Mouse (Mus musculus): ENCODE results near the gene Tnfsf18. TPM values are rescaled to one million over a fixed set of nuclear protein-coding genes. Genes with fewer than 3 reads are reported as not detected.
A peak's percentile ranks its signal among the peaks of the same experiment; 100 is the strongest.

Gene Tnfsf18
- total and polyA plus RNA-seq, 2 experiments from 2014 or later: not detected

DNA sequence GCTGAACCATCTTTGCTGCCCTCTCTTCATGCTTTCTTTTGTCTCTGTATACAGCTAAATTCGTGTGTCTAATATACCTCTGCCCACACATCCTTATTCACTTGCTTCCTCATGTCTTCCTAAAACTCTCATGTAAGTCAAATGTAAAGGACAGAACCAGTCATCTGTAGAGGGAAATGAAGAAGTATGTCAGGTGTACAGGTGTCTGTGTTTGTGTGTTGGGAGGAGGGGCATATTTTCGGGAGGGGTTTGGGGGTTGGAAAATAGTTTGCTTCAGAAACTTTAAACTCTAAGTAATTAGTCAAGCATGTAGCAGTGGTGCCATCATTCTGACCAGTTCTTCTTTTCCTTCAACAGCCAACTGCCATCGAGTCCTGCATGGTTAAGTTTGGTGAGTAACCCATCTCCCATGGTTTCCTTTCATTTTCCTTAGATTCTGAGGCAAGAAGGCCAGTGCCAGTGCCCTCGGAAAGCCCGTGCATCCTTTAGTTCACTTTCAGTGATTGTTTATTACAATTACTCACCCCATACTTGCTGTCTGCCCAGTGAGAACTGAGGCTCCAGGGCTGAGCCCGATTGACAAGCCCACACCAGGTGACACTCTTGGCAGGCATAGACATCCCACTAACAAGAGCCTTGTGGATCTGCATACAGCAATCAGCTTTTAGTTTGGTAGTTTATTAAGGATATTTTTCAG, 5.8 kb downstream of the Tnfsf18 start:
- 78% methylated on average over 6 of the region's 6 CpGs for WGBS
- no peaks in the 10 kb centered on the region for H3K9me3 ChIP-seq (replicated peaks; ENCODE audit: control insufficient read depth, low read length)
- no peak for ATAC-seq (ENCODE audit: insufficient read depth, low read depth)
- no peak for DNase-seq (ENCODE audit: low spot score)
- no peaks in the 10 kb centered on the region for H3K36me3 ChIP-seq (replicated peaks; ENCODE audit: control insufficient read depth, insufficient read depth, low read length)
- TF ChIP-seq EP300 (IDR thresholded peaks at IDR 0.05; ENCODE audit: low read depth) (no peak), CTCF (IDR thresholded peaks at IDR 0.05; ENCODE audit: low read depth) (no peak)
- no peak overlapping the region for H3K9ac ChIP-seq (replicated peaks; ENCODE audit: low read depth, low read length)
- H3K27me3 ChIP-seq (ENCODE audit: control insufficient read depth, insufficient read depth, low read length): no peaks in the 10 kb centered on the region
- H3K4me3 ChIP-seq (ENCODE audit: low read depth, low read length): no peak overlapping the region
- peaks cover 9% of the 10 kb centered on the region; the same call in 1 of the 2 replicates for H3K4me1 ChIP-seq (ENCODE audit: control insufficient read depth, insufficient read depth)
- H3K4me2 ChIP-seq (ENCODE audit: low read depth, low read length): no peak overlapping the region
- H3K27ac ChIP-seq (ENCODE audit: low read depth): no peak overlapping the region

DNA sequence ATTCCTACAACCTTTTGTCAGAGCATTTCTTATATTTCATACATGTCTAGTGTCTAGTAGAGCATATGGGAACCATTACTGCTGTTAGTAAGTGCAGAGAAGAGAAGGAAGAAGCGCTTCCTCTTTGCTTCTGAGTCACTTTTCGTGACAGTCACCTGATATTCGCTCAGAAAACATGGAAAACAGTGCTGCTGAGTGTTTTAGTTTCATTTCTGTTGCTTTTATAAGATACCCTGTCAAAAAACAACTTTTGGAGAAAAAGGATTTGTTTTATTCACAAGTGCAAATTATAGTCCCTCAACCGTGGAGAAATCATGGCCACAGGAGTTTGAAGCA, 6.3 kb downstream of the Tnfsf18 start:
- 76% methylated on average over 4 of the region's 4 CpGs for WGBS

DNA sequence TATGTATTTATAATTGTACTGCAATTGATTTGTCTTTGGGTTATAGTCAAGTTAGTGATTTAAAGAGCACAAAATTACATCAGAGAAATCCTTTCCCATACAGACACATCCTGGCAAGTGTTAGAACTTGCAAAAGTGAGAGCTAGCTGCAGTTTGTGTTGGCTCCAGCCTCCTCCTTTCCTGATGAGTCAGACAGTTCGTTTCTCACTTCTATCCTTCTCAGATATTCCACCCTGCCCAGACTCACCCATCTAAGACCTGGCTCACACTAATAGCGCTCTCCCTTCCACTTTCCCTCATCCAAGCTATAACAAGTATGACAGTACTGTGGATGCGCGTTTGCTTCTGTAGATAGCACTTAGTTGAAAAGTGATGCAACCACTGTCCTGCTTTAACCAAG, 11.9 kb downstream of the Tnfsf18 start:
- ATAC-seq (ENCODE audit: insufficient read depth, low read depth): no peak
- Histone ChIP-seq H3K4me3 (ENCODE audit: low read depth, low read length) (no peak overlapping the region), H3K4me2 (ENCODE audit: low read depth, low read length) (no peak overlapping the region), H3K4me1 (ENCODE audit: control insufficient read depth, insufficient read depth) (peaks cover 13% of the 10 kb centered on the region), H3K27me3 (ENCODE audit: control insufficient read depth, insufficient read depth, low read length) (no peaks in the 10 kb centered on the region), H3K9ac (replicated peaks; ENCODE audit: low read depth, low read length) (no peak overlapping the region), H3K9me3 (replicated peaks; ENCODE audit: control insufficient read depth, low read length) (no peaks in the 10 kb centered on the region), H3K27ac (ENCODE audit: low read depth) (no peak overlapping the region), H3K36me3 (replicated peaks; ENCODE audit: control insufficient read depth, insufficient read depth, low read length) (no peaks in the 10 kb centered on the region)
- TF ChIP-seq CTCF (IDR thresholded peaks at IDR 0.05; ENCODE audit: low read depth): no peak
- TF ChIP-seq EP300 (IDR thresholded peaks at IDR 0.05; ENCODE audit: low read depth): no peak
- WGBS: 73% methylated on average over 4 of the region's 4 CpGs
- DNase-seq (ENCODE audit: low spot score): no peak

More for the DNA sequence above, 6.3 kb downstream of the Tnfsf18 start:
- no peak overlapping the region for H3K9ac ChIP-seq (replicated peaks; ENCODE audit: low read depth, low read length)
- H3K36me3 ChIP-seq (replicated peaks; ENCODE audit: control insufficient read depth, insufficient read depth, low read length): no peaks in the 10 kb centered on the region
- H3K9me3 ChIP-seq (replicated peaks; ENCODE audit: control insufficient read depth, low read length): no peaks in the 10 kb centered on the region
- ATAC-seq (ENCODE audit: insufficient read depth, low read depth): no peak
- TF ChIP-seq CTCF (IDR thresholded peaks at IDR 0.05; ENCODE audit: low read depth): no peak
- no peak for TF ChIP-seq EP300 (IDR thresholded peaks at IDR 0.05; ENCODE audit: low read depth)
- DNase-seq (ENCODE audit: low spot score): no peak
- H3K27ac ChIP-seq (ENCODE audit: low read depth): no peak overlapping the region
- H3K27me3 ChIP-seq (ENCODE audit: control insufficient read depth, insufficient read depth, low read length): no peaks in the 10 kb centered on the region
- H3K4me2 ChIP-seq (ENCODE audit: low read depth, low read length): no peak overlapping the region
- no peak overlapping the region for H3K4me3 ChIP-seq (ENCODE audit: low read depth, low read length)
- peaks cover 11% of the 10 kb centered on the region for H3K4me1 ChIP-seq (ENCODE audit: control insufficient read depth, insufficient read depth)

DNA sequence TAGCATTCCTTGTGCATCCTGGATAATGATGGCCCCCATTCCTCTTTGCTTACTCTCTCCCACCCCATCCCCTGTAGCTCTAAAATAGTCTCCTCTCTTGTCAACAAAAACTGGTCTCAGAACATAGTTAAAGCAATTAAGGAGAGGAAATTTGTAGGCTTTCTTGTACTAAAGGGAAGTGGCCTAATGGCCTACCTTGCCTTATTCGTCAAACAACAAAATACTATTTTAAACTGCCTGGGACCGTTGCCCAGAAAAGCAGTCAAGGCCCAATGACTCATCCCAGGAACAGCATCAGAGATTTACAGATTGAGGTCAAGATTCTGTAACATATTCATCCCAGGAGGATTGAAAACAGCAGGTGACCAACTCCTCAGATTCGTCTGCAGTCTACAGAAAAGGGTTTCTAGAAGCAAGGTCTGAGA, 13.2 kb downstream of the Tnfsf18 start:
- no peaks in the 10 kb centered on the region for H3K9me3 ChIP-seq (replicated peaks; ENCODE audit: control insufficient read depth, low read length)
- H3K9ac ChIP-seq (replicated peaks; ENCODE audit: low read depth, low read length): no peak overlapping the region
- H3K4me1 ChIP-seq (ENCODE audit: control insufficient read depth, insufficient read depth): peaks cover 13% of the 10 kb centered on the region
- DNase-seq (ENCODE audit: low spot score) (peak; percentile 68), ATAC-seq (ENCODE audit: insufficient read depth, low read depth) (peak; percentile 30)
- peak overlapping the region; percentile 61 for H3K27ac ChIP-seq (ENCODE audit: low read depth)
- WGBS: 21% methylated on average over 3 of the region's 3 CpGs
- no peaks in the 10 kb centered on the region for H3K36me3 ChIP-seq (replicated peaks; ENCODE audit: control insufficient read depth, insufficient read depth, low read length)
- TF ChIP-seq CTCF (IDR thresholded peaks at IDR 0.05; ENCODE audit: low read depth) (no peak), EP300 (IDR thresholded peaks at IDR 0.05; ENCODE audit: low read depth) (no peak; the same call in 1 of the 2 replicates)
- H3K27me3 ChIP-seq (ENCODE audit: control insufficient read depth, insufficient read depth, low read length): no peaks in the 10 kb centered on the region
- H3K4me3 ChIP-seq (ENCODE audit: low read depth, low read length): no peak overlapping the region
- no peak overlapping the region for H3K4me2 ChIP-seq (ENCODE audit: low read depth, low read length)

DNA sequence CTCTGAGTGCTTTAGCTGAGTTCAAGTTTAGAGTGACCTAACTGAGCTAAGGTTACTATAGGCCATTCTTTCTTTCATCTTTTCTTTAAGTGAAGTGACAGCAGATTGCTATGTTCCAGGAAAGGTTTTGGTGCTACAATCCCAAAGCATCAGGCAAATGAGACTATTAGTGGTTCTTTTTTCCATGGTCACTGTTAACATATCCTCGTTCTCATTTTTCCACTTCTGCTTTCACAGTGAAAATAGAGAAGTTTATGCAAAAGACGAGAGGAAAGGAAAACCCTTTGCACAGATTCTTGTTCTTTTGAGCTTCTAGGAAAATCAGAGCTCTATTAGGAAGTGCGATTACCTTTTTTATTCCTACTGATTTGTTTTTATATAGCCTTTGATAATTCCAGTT, 22.9 kb downstream of the Tnfsf18 start:
- TF ChIP-seq CTCF (IDR thresholded peaks at IDR 0.05; ENCODE audit: low read depth): no peak
- no peak for TF ChIP-seq EP300 (IDR thresholded peaks at IDR 0.05; ENCODE audit: low read depth)
- H3K4me3 ChIP-seq (ENCODE audit: low read depth, low read length): no peak overlapping the region
- H3K9me3 ChIP-seq (replicated peaks; ENCODE audit: control insufficient read depth, low read length): no peaks in the 10 kb centered on the region
- WGBS: 76% methylated on average over 3 of the region's 3 CpGs
- H3K27me3 ChIP-seq (ENCODE audit: control insufficient read depth, insufficient read depth, low read length): no peaks in the 10 kb centered on the region
- DNase-seq (ENCODE audit: low spot score) (no peak), ATAC-seq (ENCODE audit: insufficient read depth, low read depth) (no peak)
- no peak overlapping the region for H3K9ac ChIP-seq (replicated peaks; ENCODE audit: low read depth, low read length)
- no peaks in the 10 kb centered on the region for H3K4me1 ChIP-seq (ENCODE audit: control insufficient read depth, insufficient read depth)
- H3K27ac ChIP-seq (ENCODE audit: low read depth): no peak overlapping the region
- no peak overlapping the region for H3K4me2 ChIP-seq (ENCODE audit: low read depth, low read length)
- no peaks in the 10 kb centered on the region for H3K36me3 ChIP-seq (replicated peaks; ENCODE audit: control insufficient read depth, insufficient read depth, low read length)

DNA sequence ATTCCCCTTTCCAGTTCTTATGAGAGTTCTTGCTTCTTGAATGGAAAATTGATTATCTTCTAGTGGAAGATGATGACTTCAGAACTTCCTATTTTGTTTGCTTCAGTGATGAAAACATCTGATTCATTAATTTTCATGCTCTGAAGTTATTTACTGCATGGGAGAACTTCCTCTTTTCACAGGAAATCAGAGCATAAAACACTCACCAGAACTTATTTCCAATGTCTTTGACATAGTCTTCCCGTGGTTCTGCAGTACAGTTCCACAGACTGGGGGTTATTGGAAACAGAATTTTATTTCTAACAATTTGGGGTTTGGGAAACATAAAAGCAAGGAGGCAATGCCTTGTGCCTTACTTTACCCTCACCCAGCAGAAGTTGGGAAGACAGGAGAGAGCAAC, 25.8 kb downstream of the Tnfsf18 start:
- DNase-seq (ENCODE audit: low spot score) (no peak), ATAC-seq (ENCODE audit: insufficient read depth, low read depth) (no peak)
- Histone ChIP-seq H3K4me3 (ENCODE audit: low read depth, low read length) (no peak overlapping the region), H3K9ac (replicated peaks; ENCODE audit: low read depth, low read length) (no peak overlapping the region), H3K9me3 (replicated peaks; ENCODE audit: control insufficient read depth, low read length) (no peaks in the 10 kb centered on the region), H3K4me2 (ENCODE audit: low read depth, low read length) (no peak overlapping the region), H3K27me3 (ENCODE audit: control insufficient read depth, insufficient read depth, low read length) (no peaks in the 10 kb centered on the region), H3K36me3 (replicated peaks; ENCODE audit: control insufficient read depth, insufficient read depth, low read length) (no peaks in the 10 kb centered on the region), H3K4me1 (ENCODE audit: control insufficient read depth, insufficient read depth) (no peaks in the 10 kb centered on the region), H3K27ac (ENCODE audit: low read depth) (no peak overlapping the region)
- no peak for TF ChIP-seq EP300 (IDR thresholded peaks at IDR 0.05; ENCODE audit: low read depth)
- TF ChIP-seq CTCF (IDR thresholded peaks at IDR 0.05; ENCODE audit: low read depth): no peak
- 48% methylated on average over 1 of the region's 1 CpGs for WGBS
